Mouse (Mus musculus) heart, embryonic 12.5 days (tissue): ENCODE results near the gene Aig1. TPM values are rescaled to one million over a fixed set of nuclear protein-coding genes. Genes with fewer than 3 reads are reported as not detected.
"Not testable (repeated sequence)": the region's sequence is repeated elsewhere in the genome, so short reads cannot be mapped to it uniquely, and the experiment has no call there.

Experiments
- ATAC-seq: fragments of 200-750 bp; cut with Nextera tagmentation; 2 replicates; pipeline ENCODE4 v1.8.0; 2017; ENCODE audit warnings: moderate TSS enrichment, moderate library complexity; ENCODE audit not compliant: insufficient number of reproducible peaks, low FRiP score
- H3K27ac ChIP-seq: fragments of 300-500 bp; sonication (generic); 2 replicates; pipeline ENCODE4 v1.5.1; 2016; ENCODE audit warnings: mild to moderate bottlenecking, moderate library complexity; ENCODE audit not compliant: poor library complexity, severe bottlenecking
- H3K27me3 ChIP-seq: fragments of 300-500 bp; sonication (generic); replicated peaks from 2 replicates; pipeline ENCODE4 v1.6.1; 2016; ENCODE audit warnings: mild to moderate bottlenecking, moderate library complexity
- H3K36me3 ChIP-seq: fragments of 300-500 bp; sonication (generic); 2 replicates; pipeline ENCODE4 v1.6.1; 2016; ENCODE audit warnings: mild to moderate bottlenecking, moderate library complexity
- H3K4me1 ChIP-seq: fragments of 300-500 bp; sonication (generic); replicated peaks from 2 replicates; pipeline ENCODE4 v1.6.1; 2016; ENCODE audit warnings: mild to moderate bottlenecking
- H3K4me2 ChIP-seq: fragments of 300-500 bp; sonication (generic); 2 replicates; pipeline ENCODE4 v1.6.1; 2016; ENCODE audit warnings: mild to moderate bottlenecking, moderate library complexity
- H3K4me3 ChIP-seq: fragments of 300-500 bp; sonication (generic); 2 replicates; pipeline ENCODE4 v1.5.1; 2016; ENCODE audit warnings: mild to moderate bottlenecking
- H3K9ac ChIP-seq: fragments of 300-500 bp; sonication (generic); 2 replicates; pipeline ENCODE4 v1.6.1; 2016; ENCODE audit warnings: mild to moderate bottlenecking, moderate library complexity
- H3K9me3 ChIP-seq: fragments of 300-500 bp; sonication (generic); replicated peaks from 2 replicates; pipeline ENCODE4 v1.6.1; 2016; ENCODE audit warnings: mild to moderate bottlenecking, moderate library complexity
- WGBS: fragments of 180-500 bp; shearing (Covaris S2); methylation state at CpG from one replicate; pipeline ENCODE4 v1.1.7; 2016; 5-methylcytosine and 5-hydroxymethylcytosine counted together
- polyA plus RNA-seq: library from polyadenylated mRNA; unstranded; fragments of >200 nt; fragmentation: Nextera tagmentation; extraction: Ambion mirVana; gene quantifications from 2 replicates; pipeline ENCODE4 v1.2.1, GENCODE M21; 2016

Aig1 gene
- polyA plus RNA-seq = 46.6 and 48.2 TPM in 2 replicates

DNA sequence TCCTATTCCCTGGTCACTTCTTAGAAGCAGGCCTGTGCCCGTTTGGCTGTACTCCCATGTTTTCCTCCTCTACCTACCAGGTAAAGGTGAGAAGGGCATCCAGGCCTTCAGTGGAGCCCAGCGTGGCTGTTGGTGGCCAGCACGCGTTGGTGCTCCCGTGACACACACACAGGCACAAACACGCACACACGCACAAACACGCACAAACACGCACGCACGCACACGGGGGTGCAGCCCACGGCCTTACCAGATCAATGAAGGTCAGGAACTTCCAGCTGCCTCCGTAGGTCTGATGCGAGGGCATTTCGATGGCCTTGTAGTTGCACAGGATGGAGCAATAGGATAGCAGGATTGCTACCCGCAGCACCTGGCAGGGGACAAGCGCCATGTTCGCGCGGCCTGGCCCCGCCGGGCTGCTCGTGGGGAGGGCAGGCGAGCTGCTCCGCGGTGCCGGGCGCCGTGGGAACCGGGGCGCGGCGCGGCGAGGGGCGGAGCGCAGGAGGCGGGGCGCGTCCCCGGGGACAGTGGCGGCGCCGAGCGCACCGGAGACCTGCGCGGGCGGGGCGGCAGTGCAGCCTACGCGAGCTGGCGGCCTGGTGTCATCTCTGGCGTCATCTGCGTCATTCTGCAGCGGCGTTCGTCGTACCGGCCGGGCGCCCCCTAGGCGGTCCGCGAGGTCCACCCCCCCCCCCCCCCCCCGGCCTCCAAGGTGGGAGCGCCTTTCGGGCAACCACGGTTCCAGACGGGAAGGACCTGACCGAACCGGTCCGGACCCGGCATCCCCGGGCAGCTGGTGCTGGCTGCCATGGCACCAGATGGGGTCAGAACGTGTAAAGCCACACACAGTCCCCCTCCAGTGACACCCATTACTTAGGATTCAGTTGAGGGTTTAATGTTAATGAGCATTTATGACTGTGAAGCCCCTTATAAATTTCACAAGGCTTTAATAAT is at the start of gene Aig1:
TSS of gene Aig1 (minus strand) at position 610 of the 951 bp plus-strand sequence.
- H3K4me1 ChIP-seq = peaks cover 22% of the 10 kb centered on the region

DNA sequence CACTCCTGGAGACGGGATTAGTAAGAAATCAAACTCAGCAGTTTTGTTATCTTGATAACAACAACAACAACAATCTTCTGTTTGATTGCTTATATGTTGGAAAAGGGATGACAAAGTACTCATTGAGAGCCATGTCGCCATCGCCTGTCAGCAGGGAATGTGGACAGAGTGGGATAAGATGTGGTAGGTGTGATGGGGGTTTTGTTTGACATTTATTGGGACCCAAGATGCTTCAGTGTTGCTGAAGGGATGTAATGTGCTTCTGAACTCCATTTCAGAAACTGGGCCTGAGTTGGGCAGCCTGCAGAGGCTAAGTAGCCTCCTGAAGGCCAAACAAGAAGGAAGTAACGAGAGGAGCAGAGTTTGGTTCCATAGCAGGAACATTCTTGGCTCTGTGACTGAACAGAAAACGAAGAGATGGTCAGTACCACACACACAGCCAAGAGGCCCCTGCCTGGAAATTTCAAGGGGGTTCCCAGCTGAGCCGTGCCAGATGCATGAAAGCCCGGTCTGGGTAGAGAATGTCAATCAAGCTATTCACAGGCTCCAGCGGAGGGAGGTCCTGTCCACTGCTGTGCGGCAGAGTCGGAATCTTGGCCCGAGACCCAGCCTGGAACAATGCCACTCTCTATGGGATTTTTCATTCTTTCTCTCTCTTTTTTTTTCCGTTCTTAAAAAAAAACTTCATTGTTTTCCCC is 48.0 kb upstream of the Aig1 start:
- no peak overlapping the region for H3K4me3 ChIP-seq
- H3K9me3 ChIP-seq = no peaks in the 10 kb centered on the region
- no peaks in the 10 kb centered on the region for H3K36me3 ChIP-seq
- H3K27me3 ChIP-seq = no peaks in the 10 kb centered on the region
- peak overlapping the region; percentile 7; the same call in 1 of the 2 replicates for H3K4me2 ChIP-seq
- H3K27ac ChIP-seq = peak overlapping the region; percentile 35; the same call in 1 of the 2 replicates
- no peak overlapping the region for H3K9ac ChIP-seq
- H3K4me1 ChIP-seq = peaks cover 11% of the 10 kb centered on the region
- ATAC-seq = peak; percentile 59
- 29% methylated on average over 12 of the region's 12 CpGs for WGBS

More for the DNA sequence above, at the start of gene Aig1:
- ATAC-seq = peak; percentile 94
- Histone ChIP-seq H3K9ac (peak within 1 kb of the TSS; percentile 86), H3K4me3 (peak within 1 kb of the TSS; percentile 94), H3K27me3 (no peaks in the 10 kb centered on the region), H3K9me3 (no peaks in the 10 kb centered on the region), H3K27ac (peak within 1 kb of the TSS; percentile 72), H3K36me3 (no peaks in the 10 kb centered on the region), H3K4me2 (peak within 1 kb of the TSS; percentile 92)
- 5% methylated on average over 62 of the region's 77 CpGs for WGBS

DNA sequence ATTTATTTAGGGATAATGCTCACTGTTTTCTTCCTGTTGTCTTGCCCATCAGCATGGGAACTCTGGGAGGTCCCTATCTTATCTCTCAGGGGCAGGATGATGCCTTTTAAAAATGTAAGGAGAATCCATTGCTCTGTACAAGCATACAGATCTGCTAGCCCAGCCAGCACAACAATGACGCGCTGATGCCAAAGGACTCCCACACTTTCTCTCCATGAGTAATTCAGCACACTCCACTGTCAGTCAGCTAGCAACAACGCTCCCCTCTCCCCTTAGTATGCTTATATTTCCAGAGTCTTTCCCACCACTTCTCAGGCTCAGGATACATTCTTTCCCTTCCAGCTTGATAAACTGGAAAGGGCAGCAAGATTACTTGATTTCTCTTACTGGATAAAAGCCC is 46.4 kb upstream of the Aig1 start:
- Histone ChIP-seq H3K27me3 (no peaks in the 10 kb centered on the region), H3K4me2 (no peak overlapping the region), H3K4me1 (peaks cover 11% of the 10 kb centered on the region), H3K27ac (no peak overlapping the region), H3K9me3 (no peaks in the 10 kb centered on the region), H3K36me3 (no peaks in the 10 kb centered on the region), H3K9ac (no peak overlapping the region), H3K4me3 (no peak overlapping the region)
- WGBS = 34% methylated on average over 3 of the region's 3 CpGs
- ATAC-seq = no peak

DNA sequence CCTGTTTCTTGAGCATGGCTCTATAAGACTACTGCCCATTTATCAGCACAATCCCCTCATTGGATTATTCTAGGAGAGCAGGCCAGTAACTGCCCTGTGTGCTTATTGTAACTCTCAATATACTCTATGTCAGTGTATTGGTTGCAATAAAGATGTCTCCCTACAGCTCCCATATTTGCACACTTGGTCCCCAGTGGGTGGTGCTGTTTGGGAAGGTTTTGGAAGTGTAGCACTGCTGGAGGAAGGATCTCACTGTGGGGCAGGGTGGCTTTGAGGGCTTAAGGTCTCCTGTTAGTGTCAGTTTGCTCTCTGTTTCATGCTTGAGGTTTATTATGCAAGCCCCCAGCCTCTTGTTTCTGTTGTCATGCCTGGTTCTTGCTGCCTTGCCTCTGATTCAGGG is 44.9 kb upstream of the Aig1 start:
- Histone ChIP-seq H3K4me3 (no peak overlapping the region), H3K9ac (no peak overlapping the region), H3K27ac (no peak overlapping the region), H3K27me3 (no peaks in the 10 kb centered on the region), H3K36me3 (no peaks in the 10 kb centered on the region), H3K4me2 (no peak overlapping the region), H3K4me1 (peaks cover 11% of the 10 kb centered on the region), H3K9me3 (0 out of 2 replicates have a peak, but pooled peaks cover under 1% of the 10 kb centered on the region)
- no peak for ATAC-seq

DNA sequence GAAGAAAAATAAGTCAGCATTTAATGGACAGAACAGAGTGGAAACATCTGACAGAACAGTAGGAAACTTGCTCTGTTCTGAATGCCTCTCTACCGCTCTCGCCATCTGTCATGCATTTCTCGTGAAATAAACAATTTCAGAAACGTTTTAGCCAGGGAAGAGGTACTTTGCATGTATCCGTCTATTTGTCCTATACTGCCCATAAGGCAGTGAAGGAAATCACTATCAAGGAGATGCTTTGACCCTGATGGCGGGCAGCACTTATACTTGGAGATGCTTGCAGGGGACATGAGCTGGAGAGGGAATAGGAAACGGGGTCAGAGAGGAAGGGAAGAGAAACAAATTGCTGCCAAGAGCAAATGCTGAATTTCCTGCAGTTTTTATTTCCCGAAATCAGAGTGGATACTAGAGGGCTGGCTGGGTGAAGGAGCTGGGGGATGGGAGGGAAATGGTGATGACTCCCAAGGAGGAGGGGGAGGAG is 37.5 kb upstream of the Aig1 start:
- no peak for ATAC-seq
- H3K27me3 ChIP-seq = no peaks in the 10 kb centered on the region
- no peaks in the 10 kb centered on the region for H3K4me1 ChIP-seq
- no peak overlapping the region for H3K27ac ChIP-seq
- H3K9ac ChIP-seq = no peak overlapping the region
- H3K4me2 ChIP-seq = no peak overlapping the region
- H3K9me3 ChIP-seq = peaks cover 2% of the 10 kb centered on the region; the same call in 1 of the 2 replicates
- 81% methylated on average over 8 of the region's 8 CpGs for WGBS
- no peaks in the 10 kb centered on the region for H3K36me3 ChIP-seq
- H3K4me3 ChIP-seq = no peak overlapping the region

DNA sequence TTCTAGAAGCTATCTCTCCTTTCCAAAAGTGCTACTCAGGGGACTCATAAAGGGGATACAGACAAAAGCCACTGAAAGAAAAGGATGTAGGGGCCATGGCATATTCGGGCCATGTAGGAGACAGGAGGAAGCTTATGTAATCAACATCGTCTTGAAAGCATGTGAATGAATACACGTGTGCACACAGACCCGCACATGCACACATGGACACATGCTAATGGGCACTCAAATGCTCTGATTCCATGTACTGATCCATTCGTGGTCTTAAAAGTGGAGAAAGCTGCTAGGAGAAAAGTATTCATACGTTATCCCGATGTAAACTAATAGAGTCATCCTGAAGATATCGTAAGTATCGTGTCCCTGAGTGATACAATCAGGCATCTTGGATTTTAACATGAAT is 36.8 kb upstream of the Aig1 start:
- no peak for ATAC-seq
- H3K4me1 ChIP-seq = no peaks in the 10 kb centered on the region
- no peak overlapping the region for H3K9ac ChIP-seq
- 85% methylated on average over 9 of the region's 9 CpGs for WGBS
- H3K9me3 ChIP-seq = peaks cover 2% of the 10 kb centered on the region; the same call in 1 of the 2 replicates
- H3K4me3 ChIP-seq = no peak overlapping the region
- H3K27me3 ChIP-seq = no peaks in the 10 kb centered on the region
- no peak overlapping the region for H3K4me2 ChIP-seq
- H3K27ac ChIP-seq = no peak overlapping the region
- no peaks in the 10 kb centered on the region for H3K36me3 ChIP-seq

DNA sequence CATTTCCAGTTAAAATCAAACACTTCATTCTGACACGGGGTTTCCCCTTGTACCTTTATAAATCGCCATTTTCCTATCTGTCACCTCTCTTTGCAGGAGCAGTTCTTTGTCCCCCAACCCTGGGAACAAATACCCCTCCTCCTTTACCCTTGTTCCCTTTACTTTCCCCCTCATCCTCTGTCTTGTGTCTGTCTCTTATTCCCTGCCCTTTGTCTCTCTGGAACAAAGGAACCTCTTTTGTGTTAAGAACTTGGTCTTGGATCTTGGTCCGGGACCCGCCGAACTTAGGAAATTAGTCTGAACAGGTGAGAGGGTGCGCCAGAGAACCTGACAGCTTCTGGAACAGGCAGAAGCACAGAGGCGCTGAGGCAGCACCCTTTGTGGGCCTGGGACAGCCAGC is 24.0 kb upstream of the Aig1 start:
- not testable (repeated sequence) for H3K36me3 ChIP-seq, H3K4me1 ChIP-seq, H3K4me2 ChIP-seq, H3K27me3 ChIP-seq, H3K9me3 ChIP-seq, H3K9ac ChIP-seq, ATAC-seq, H3K4me3 ChIP-seq, H3K27ac ChIP-seq
- 85% methylated on average over 6 of the region's 7 CpGs for WGBS

DNA sequence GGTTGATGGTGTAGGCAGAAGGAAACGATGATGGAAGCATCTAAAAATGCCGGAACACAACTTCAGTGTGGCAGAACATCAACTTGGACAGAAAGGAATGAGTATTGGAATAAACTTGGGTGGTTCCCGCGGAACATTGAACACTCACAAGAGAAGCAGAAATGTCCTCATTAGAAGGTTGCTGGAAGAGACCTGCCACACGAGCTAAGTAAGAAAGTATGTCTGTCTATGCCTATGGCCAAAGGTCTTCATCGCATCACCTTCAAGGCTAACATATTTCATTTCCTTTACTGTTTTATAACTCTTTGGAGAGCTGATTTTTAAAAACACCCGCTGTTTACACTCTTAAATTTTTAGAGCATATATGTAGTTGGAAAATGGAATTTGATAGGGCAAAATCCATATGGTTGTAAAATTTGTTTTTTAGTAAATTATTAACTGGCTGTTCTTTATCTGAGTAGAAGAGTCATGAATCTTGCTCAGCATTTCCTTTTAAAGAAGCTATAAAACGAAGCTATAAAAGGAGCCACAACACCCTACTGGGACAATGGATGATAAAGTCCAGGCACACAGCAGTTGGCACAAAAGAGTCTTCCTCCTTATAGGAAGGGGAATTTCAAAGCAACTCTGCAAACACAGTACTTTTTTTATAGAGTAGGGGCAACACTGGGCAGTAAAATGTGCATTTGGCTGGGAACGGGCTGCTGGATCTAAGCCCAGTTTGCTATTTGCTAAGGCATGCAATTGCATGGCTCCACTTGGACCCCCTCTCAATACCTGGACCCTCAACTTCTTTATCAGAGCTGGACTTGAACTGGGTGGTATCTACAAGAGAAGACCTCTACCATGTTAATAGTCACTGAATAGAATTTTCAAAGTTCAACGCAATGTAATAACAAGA is 14.4 kb upstream of the Aig1 start:
- Histone ChIP-seq H3K9me3 (no peaks in the 10 kb centered on the region), H3K9ac (no peak overlapping the region), H3K4me3 (no peak overlapping the region), H3K36me3 (no peaks in the 10 kb centered on the region), H3K4me2 (no peak overlapping the region), H3K27me3 (no peaks in the 10 kb centered on the region), H3K27ac (no peak overlapping the region), H3K4me1 (no peaks in the 10 kb centered on the region)
- 82% methylated on average over 10 of the region's 10 CpGs for WGBS
- ATAC-seq = no peak

DNA sequence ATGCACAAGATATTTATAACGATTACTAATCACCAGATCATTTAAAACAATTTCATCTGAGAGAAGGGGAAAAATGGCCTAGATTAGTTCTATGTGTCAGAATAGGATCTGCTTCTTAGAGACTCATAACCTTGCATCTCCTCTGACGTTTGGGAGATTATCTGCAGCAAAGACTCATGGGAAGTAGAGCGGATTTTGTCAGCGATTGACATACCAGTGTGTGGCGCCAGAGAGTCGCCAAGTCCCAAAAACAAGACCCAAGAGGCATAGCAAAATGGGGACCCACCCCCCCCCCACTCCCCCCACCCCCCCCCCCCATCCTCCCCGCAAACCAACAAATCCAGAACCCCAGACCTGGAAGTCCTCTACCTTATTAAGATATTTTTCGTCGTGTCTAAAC is 13.7 kb upstream of the Aig1 start:
- ATAC-seq = no peak
- no peaks in the 10 kb centered on the region for H3K36me3 ChIP-seq
- H3K9me3 ChIP-seq = no peaks in the 10 kb centered on the region
- WGBS = 66% methylated on average over 9 of the region's 9 CpGs
- no peaks in the 10 kb centered on the region for H3K4me1 ChIP-seq
- H3K27me3 ChIP-seq = no peaks in the 10 kb centered on the region
- H3K27ac ChIP-seq = no peak overlapping the region
- no peak overlapping the region for H3K4me2 ChIP-seq
- no peak overlapping the region for H3K4me3 ChIP-seq
- no peak overlapping the region for H3K9ac ChIP-seq

DNA sequence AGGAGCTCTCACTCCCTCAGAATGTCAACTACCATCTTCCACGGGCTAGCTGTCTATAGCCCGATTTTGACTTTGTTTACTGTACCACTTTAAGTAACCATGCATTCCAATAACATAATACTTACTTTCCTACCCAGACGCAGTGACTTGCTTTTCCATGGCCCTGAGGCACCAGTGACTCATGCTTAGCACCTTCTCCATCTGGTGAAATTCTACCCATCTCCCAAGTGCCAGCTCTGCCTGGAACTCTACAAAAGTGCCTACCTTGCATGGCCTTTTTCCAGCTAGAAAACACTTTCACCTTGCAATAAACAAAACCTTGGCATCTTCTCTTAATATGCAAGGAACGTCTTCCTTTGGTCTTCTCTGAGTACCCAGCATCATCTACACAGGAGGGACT is 9.9 kb upstream of the Aig1 start:
- Histone ChIP-seq H3K9ac (no peak overlapping the region), H3K36me3 (no peaks in the 10 kb centered on the region), H3K4me3 (no peak overlapping the region), H3K27me3 (no peaks in the 10 kb centered on the region), H3K4me2 (no peak overlapping the region), H3K4me1 (no peaks in the 10 kb centered on the region; the same call in 1 of the 2 replicates), H3K27ac (no peak overlapping the region), H3K9me3 (no peaks in the 10 kb centered on the region)
- ATAC-seq = no peak
- WGBS = 83% methylated on average over 4 of the region's 4 CpGs
